Mouse (Mus musculus): Measurements from ENCODE around the gene Cel. TPM values are rescaled to one million over a fixed set of nuclear protein-coding genes. Genes with fewer than 3 reads are reported as not detected.
A peak's percentile ranks its signal among the peaks of the same experiment; 100 is the strongest.

Gene Cel
- polyA plus RNA-seq, 1 experiment from 2014 or later, result 159 TPM

- Histone ChIP-seq H3K9ac (no peak overlapping the region), H3K4me2 (replicated peaks) (no peak overlapping the region), H3K9me3 (no peaks in the 10 kb centered on the region), H3K4me1 (replicated peaks) (no peaks in the 10 kb centered on the region), H3K4me3 (replicated peaks) (no peak overlapping the region), H3K36me3 (peaks cover 50% of the 10 kb centered on the region), H3K27ac (no peak overlapping the region), H3K27me3 (replicated peaks) (no peaks in the 10 kb centered on the region)
- 81% methylated on average over 6 of the region's 6 CpGs for WGBS
- ATAC-seq, result no peak
Measured at GRCm38 (mm10) chr2:28546560-28546959, 16.6 kb downstream of the Cel start.

GRCm38 (mm10) chr2:28545976-28546375 lies 17.2 kb downstream of the Cel start:
- Histone ChIP-seq H3K9ac (no peak overlapping the region), H3K27ac (no peak overlapping the region), H3K36me3 (peaks cover 46% of the 10 kb centered on the region), H3K27me3 (replicated peaks) (no peaks in the 10 kb centered on the region), H3K4me1 (replicated peaks) (0 out of 2 replicates have a peak, but pooled peaks cover 3% of the 10 kb centered on the region), H3K4me3 (replicated peaks) (no peak overlapping the region), H3K4me2 (replicated peaks) (no peak overlapping the region), H3K9me3 (no peaks in the 10 kb centered on the region)
- ATAC-seq, result no peak

GRCm38 (mm10) chr2:28543894-28544293 lies 19.3 kb downstream of the Cel start:
- Histone ChIP-seq H3K27me3 (replicated peaks) (no peaks in the 10 kb centered on the region), H3K9ac (no peak overlapping the region), H3K9me3 (no peaks in the 10 kb centered on the region), H3K27ac (no peak overlapping the region), H3K36me3 (peaks cover 26% of the 10 kb centered on the region), H3K4me1 (replicated peaks) (peaks cover 23% of the 10 kb centered on the region), H3K4me3 (replicated peaks) (no peak overlapping the region), H3K4me2 (replicated peaks) (no peak overlapping the region)
- no peak for ATAC-seq
- 95% methylated on average over 8 of the region's 8 CpGs for WGBS

GRCm38 (mm10) chr2:28540587-28541227 lies 22.5 kb downstream of the Cel start:
- Histone ChIP-seq H3K9me3 (no peaks in the 10 kb centered on the region), H3K4me1 (replicated peaks) (peaks cover 54% of the 10 kb centered on the region), H3K9ac (no peak overlapping the region), H3K27ac (no peak overlapping the region), H3K36me3 (peaks cover 20% of the 10 kb centered on the region), H3K4me3 (replicated peaks) (no peak overlapping the region), H3K27me3 (replicated peaks) (no peaks in the 10 kb centered on the region), H3K4me2 (replicated peaks) (no peak overlapping the region)
- 78% methylated on average over 8 of the region's 8 CpGs for WGBS
- no peak for ATAC-seq

- no peaks in the 10 kb centered on the region for H3K9me3 ChIP-seq
- 73% methylated on average over 2 of the region's 2 CpGs for WGBS
- 0 out of 2 replicates have a peak overlapping the region, but pooled peaks have one; percentile 72 for H3K27ac ChIP-seq
- no peak overlapping the region for H3K4me2 ChIP-seq (replicated peaks)
- H3K27me3 ChIP-seq (replicated peaks), result no peaks in the 10 kb centered on the region
- no peak overlapping the region for H3K4me3 ChIP-seq (replicated peaks)
- no peak for ATAC-seq
- H3K4me1 ChIP-seq (replicated peaks), result peaks cover 61% of the 10 kb centered on the region
- no peak overlapping the region for H3K9ac ChIP-seq
- H3K36me3 ChIP-seq, result peaks cover 13% of the 10 kb centered on the region
Measured at GRCm38 (mm10) chr2:28539949-28540348, 23.3 kb downstream of the Cel start.

- Histone ChIP-seq H3K4me3 (replicated peaks) (no peak overlapping the region), H3K4me2 (replicated peaks) (peak overlapping the region; percentile 18; the same call in 1 of the 2 replicates), H3K9me3 (no peaks in the 10 kb centered on the region), H3K27ac (peak overlapping the region; percentile 72), H3K9ac (0 out of 2 replicates have a peak overlapping the region, but pooled peaks have one; percentile 10), H3K4me1 (replicated peaks) (peaks cover 67% of the 10 kb centered on the region), H3K36me3 (peaks cover 9% of the 10 kb centered on the region; the same call in 1 of the 2 replicates), H3K27me3 (replicated peaks) (no peaks in the 10 kb centered on the region)
- ATAC-seq, result peak; percentile 46
- WGBS, result 42% methylated on average over 7 of the region's 7 CpGs
Measured at GRCm38 (mm10) chr2:28539206-28539605, 24.0 kb downstream of the Cel start.

- 0 out of 2 replicates have a peak, but pooled peaks have one; percentile 3 for ATAC-seq
- Histone ChIP-seq H3K4me3 (replicated peaks) (no peak overlapping the region), H3K9me3 (no peaks in the 10 kb centered on the region), H3K36me3 (peaks cover 6% of the 10 kb centered on the region; the same call in 1 of the 2 replicates), H3K4me1 (replicated peaks) (peaks cover 71% of the 10 kb centered on the region), H3K27ac (peak overlapping the region; percentile 72), H3K27me3 (replicated peaks) (no peaks in the 10 kb centered on the region), H3K9ac (0 out of 2 replicates have a peak overlapping the region, but pooled peaks have one; percentile 26), H3K4me2 (replicated peaks) (peak overlapping the region; percentile 18; the same call in 1 of the 2 replicates)
- WGBS, result 70% methylated on average over 1 of the region's 1 CpGs
Measured at GRCm38 (mm10) chr2:28538817-28539128, 24.4 kb downstream of the Cel start.

GRCm38 (mm10) chr2:28537995-28538816 lies 25.0 kb downstream of the Cel start:
- Histone ChIP-seq H3K36me3 (peaks cover 6% of the 10 kb centered on the region; the same call in 1 of the 2 replicates), H3K4me3 (replicated peaks) (no peak overlapping the region), H3K9ac (no peak overlapping the region), H3K27me3 (replicated peaks) (no peaks in the 10 kb centered on the region), H3K27ac (peak overlapping the region; percentile 72), H3K9me3 (no peaks in the 10 kb centered on the region), H3K4me1 (replicated peaks) (peaks cover 74% of the 10 kb centered on the region), H3K4me2 (replicated peaks) (peak overlapping the region; percentile 18; the same call in 1 of the 2 replicates)
- ATAC-seq, result no peak; the same call in 1 of the 2 replicates
- 70% methylated on average over 8 of the region's 8 CpGs for WGBS

GRCm38 (mm10) chr2:28537634-28537920 lies 25.6 kb downstream of the Cel start:
- Histone ChIP-seq H3K27me3 (replicated peaks) (no peaks in the 10 kb centered on the region), H3K36me3 (peaks cover 6% of the 10 kb centered on the region; the same call in 1 of the 2 replicates), H3K9me3 (no peaks in the 10 kb centered on the region), H3K4me3 (replicated peaks) (no peak overlapping the region), H3K27ac (no peak overlapping the region), H3K9ac (no peak overlapping the region), H3K4me2 (replicated peaks) (no peak overlapping the region), H3K4me1 (replicated peaks) (peaks cover 79% of the 10 kb centered on the region)
- no peak for ATAC-seq
- WGBS, result 45% methylated on average over 4 of the region's 4 CpGs

GRCm38 (mm10) chr2:28536766-28537633 lies 26.2 kb downstream of the Cel start:
- ATAC-seq, result no peak
- H3K27ac ChIP-seq, result 0 out of 2 replicates have a peak overlapping the region, but pooled peaks have one; percentile 27
- no peak overlapping the region for H3K4me2 ChIP-seq (replicated peaks)
- no peaks in the 10 kb centered on the region for H3K27me3 ChIP-seq (replicated peaks)
- 76% methylated on average over 11 of the region's 11 CpGs for WGBS
- H3K4me1 ChIP-seq (replicated peaks), result peaks cover 84% of the 10 kb centered on the region
- 0 out of 2 replicates have a peak, but pooled peaks cover under 1% of the 10 kb centered on the region for H3K36me3 ChIP-seq
- no peak overlapping the region for H3K4me3 ChIP-seq (replicated peaks)
- H3K9ac ChIP-seq, result no peak overlapping the region
- H3K9me3 ChIP-seq, result no peaks in the 10 kb centered on the region

- Histone ChIP-seq H3K4me1 (replicated peaks) (peaks cover 81% of the 10 kb centered on the region), H3K9ac (no peak overlapping the region)
- WGBS, result 41% methylated on average over 4 of the region's 4 CpGs
Measured at GRCm38 (mm10) chr2:28536166-28536565, 27.0 kb downstream of the Cel start.

GRCm38 (mm10) chr2:28535650-28536049 lies 27.6 kb downstream of the Cel start:
- H3K27ac ChIP-seq, result peak overlapping the region; percentile 77; the same call in 1 of the 2 replicates
- no peaks in the 10 kb centered on the region for H3K36me3 ChIP-seq
- no peak overlapping the region for H3K9ac ChIP-seq
- 57% methylated on average over 7 of the region's 7 CpGs for WGBS
- H3K9me3 ChIP-seq, result no peaks in the 10 kb centered on the region
- peak overlapping the region; percentile 84 for H3K4me2 ChIP-seq (replicated peaks)
- no peak overlapping the region for H3K4me3 ChIP-seq (replicated peaks)
- no peaks in the 10 kb centered on the region for H3K27me3 ChIP-seq (replicated peaks)
- H3K4me1 ChIP-seq (replicated peaks), result peaks cover 78% of the 10 kb centered on the region
- ATAC-seq, result no peak

More at GRCm38 (mm10) chr2:28536166-28536565, 27.0 kb downstream of the Cel start:
- Histone ChIP-seq H3K4me2 (replicated peaks) (no peak overlapping the region), H3K4me3 (replicated peaks) (no peak overlapping the region), H3K9me3 (no peaks in the 10 kb centered on the region), H3K27ac (peak overlapping the region; percentile 49; the same call in 1 of the 2 replicates), H3K36me3 (no peaks in the 10 kb centered on the region), H3K27me3 (replicated peaks) (no peaks in the 10 kb centered on the region)
- no peak for ATAC-seq
